Mouse (Mus musculus) frontal cortex, postnatal 25 days (tissue): ENCODE results near the gene Hinfp.
"Not testable (repeated sequence)": the region's sequence is repeated elsewhere in the genome, so short reads cannot be mapped to it uniquely, and the experiment has no call there.

ENCODE experiments used
- DNase-seq, 2 experiments: peaks; one replicate each; pipeline ENCODE4 v3.0.0; 2022; ENCODE audit warnings: low spot score in 2 of 2

Hinfp gene

GRCm38 (mm10) chr9:44332918-44333638 is 27.6 kb upstream of the Hinfp start:
- DNase-seq, result no peak

DNA sequence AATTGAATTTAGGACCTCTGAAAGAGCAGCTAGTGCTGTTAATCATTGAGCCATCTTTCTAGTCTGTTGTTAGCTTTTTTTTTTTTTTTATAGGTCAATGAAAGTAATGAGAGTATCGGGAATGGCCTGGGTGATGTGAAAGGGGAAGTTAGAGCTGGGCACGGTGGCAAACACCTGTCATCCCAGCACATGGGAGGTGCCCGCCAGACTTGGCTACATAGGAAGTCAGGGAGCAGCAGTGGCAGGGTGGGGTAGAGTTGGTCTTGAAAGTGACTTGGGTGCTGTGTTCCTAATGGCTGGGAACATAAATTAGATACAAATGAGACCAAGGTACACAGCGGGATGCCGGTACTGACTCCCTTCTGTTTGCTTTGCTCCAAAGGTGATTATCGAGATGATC is 25.3 kb upstream of the Hinfp start:
- DNase-seq, result no peak

DNA sequence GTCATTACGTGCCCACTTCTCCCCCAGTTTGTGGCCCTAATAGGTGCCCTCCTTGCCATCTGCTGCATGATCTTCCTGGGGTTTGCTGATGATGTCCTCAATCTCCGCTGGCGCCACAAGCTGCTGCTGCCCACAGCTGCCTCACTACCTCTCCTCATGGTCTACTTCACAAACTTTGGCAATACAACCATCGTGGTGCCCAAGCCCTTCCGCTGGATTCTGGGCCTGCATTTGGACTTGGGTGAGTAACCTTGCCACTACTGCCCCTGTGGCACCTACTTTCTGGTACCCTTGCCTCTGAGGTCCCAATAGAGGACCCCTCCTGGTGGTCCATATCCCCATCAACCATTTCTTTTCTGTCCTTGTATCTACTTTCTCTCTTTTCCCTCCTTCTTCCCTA is 22.5 kb upstream of the Hinfp start:
- no peak for DNase-seq

DNA sequence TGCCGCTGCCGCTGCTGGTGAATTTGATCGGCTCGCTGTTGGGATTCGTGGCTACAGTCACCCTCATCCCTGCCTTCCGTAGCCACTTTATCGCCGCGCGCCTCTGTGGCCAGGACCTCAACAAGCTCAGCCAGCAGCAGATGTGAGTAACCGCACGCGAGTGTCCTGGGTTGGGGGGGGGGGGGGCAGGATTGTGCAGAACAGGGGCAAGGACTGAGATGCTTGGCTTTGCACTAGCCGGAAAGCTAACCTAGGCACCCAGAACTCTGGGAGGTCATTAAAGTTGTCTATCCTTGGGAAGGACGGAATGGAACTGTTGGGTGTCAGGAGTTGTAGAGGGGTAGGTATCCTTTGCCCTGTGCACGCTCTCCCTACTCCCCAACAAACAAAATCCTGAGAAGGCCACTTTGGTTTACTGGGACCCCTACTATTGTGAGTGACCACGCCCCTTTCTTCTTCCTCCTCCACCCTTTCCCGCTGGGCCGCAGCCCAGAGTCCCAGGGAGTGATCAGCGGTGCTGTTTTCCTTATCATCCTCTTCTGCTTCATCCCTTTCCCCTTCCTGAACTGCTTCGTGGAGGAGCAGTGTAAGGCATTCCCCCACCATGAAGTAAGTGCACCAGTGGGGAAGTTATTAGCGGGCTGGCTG is 21.7 kb upstream of the Hinfp start:
- no peak for DNase-seq

- peak; percentile 63 to 75 for DNase-seq
These were observed 21.0 kb upstream of the Hinfp start for GRCm38 (mm10) chr9:44326371-44327063.

DNA sequence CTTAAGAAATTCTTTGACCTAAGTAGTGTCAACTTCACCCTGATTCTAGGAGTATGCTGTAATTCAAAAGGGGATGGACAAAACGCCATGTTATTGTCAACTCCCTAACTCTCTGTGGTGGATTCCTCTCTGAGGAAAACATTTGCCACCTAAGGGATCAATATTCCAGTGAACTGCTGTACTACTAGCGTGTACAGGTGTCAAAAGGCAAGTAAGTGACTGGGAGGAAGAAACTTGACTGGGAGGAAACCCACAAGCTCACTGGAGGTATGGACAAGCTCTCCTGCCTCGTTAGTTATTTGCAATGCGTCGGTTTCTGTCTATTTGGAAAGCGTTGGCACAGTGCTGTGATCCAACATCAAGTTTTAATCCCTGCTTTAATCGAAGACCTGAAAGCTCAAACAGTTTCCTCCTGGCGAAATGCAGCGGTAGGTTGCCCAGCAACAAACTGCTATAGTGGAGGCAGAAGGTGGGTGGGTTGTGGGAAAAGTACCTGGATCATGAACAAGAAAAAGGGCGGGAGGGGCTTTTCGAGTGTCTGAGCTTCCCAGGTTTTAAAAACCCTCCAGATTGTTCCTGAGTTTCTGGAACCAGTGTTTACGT is 20.4 kb upstream of the Hinfp start, which contains the start of gene Dpagt1:
Gene Dpagt1, plus strand, starts transcription at position 252 of the 603 bp plus-strand sequence.
- no peak for DNase-seq

DNA sequence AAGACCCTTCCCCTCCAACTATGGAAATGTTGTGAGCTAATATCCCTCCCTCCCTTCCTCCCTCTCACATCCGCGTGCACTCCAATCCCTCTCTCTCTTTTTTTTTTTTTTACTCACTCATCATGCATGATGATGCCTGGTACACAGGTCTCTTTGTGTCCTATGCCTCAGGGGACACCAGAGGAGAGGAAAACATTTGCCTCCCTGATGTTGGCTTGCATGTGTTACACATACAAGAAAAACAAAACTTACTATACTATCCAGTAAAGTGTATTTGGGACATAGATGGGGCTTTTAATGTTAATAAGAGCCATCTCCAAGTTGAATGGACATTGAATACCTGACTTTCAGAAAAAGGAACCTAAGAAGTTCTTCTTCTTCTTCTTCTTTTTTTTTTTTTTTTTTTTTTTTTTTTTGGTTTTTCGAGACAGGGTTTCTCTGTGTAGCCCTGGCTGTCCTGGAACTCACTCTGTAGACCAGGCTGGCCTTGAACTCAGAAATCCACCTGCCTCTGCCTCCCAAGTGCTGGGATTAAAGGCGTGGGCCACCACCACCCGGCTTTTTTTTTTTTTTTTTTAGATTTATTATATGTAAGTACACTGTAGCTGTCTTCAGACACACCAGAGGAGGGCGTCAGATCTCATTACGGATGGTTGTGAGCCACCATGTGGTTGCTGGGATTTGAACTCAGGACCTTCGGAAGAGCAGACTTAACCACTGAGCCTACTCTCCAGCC is 19.7 kb upstream of the Hinfp start:
- not testable (repeated sequence) for DNase-seq

DNA sequence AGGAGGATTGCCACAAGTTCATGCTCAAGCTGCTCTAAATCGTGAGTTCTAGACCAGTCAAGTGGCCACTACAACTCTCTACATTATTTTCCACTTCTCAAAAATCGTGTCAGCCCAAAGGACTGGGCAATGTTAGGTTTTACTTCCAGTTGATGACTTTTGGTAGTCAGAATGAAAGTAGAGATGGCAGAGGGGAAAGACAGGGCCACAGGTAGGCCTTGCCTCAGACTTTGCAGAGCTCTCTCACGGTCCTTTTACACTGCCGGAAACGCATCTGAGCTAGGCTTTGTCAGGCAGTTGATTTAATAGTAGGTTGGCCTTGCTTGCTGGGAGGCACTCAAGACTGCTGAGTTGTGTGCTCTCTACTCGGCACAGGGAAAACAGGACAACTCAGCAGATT is 18.7 kb upstream of the Hinfp start:
- no peak for DNase-seq

DNA sequence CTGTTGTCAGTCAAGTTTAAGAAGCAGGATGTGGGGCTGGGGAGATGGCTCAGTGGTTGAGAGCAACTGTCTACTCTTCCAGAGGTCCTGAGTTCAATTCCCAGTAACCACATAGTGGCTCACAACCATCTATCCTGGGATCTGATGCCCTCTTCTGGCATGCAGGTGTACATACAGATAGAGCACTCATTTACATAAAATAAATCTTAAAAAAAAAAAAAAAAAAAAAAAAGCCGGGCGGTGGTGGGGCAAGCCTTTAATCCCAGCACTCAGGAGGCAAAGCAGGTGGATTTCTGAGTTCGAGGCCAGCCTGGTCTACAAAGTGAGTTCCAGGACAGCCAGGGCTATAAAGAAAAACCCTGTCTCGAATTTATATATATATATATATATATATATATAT is 18.2 kb upstream of the Hinfp start:
- DNase-seq, result not testable (repeated sequence)

GRCm38 (mm10) chr9:44320799-44321133 is 15.3 kb upstream of the Hinfp start:
- DNase-seq, result no peak

DNA sequence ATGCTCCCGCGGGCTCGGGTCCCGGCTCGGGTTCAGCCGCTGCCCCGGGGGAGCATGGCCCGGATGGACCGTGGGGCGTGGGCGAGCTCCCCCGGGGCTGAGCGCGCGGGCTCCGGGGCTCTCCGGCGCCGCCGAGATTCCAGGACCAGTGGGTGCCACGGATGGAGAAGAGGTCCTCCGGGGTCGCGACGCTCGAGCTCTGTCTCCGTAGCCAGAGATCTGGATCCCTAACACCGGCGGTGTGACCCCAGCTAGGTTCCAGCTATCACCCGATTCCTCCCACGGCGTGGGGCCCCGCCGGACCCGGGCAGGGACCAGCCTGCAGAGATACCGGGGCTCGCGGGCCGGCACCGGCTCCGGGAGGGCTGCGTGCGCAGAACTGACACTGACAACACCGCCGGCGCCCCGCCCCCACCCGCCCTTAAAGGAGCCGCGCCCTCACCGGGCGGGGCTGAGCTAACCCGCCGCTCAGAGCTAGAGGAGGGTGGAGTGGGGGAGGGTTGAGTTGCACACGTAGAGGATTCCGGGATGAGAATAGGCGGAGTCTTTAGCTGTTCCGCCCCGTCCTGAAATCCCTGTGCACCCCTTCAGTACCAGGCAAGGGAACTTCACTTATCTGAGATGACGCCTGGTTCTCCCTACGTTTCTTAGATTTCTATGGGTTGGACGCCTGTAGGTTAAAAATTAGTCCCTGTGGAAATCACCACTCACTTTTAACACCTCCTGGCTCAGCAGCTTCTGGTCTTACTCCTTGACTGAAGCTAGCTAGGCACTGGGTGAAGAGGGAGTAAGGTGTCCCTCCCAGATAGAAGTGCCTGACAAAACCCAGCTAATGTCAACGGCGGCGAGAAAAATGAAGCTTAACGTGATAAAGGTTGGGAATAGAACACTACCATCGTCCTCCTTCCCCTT is 14.7 kb upstream of the Hinfp start, which contains the start of gene C2cd2l:
Gene C2cd2l, minus strand, starts transcription at position 399 of the 912 bp plus-strand sequence.
- peak; percentile 68 to 75 for DNase-seq

GRCm38 (mm10) chr9:44319105-44319886 is 13.8 kb upstream of the Hinfp start:
- no peak for DNase-seq

DNA sequence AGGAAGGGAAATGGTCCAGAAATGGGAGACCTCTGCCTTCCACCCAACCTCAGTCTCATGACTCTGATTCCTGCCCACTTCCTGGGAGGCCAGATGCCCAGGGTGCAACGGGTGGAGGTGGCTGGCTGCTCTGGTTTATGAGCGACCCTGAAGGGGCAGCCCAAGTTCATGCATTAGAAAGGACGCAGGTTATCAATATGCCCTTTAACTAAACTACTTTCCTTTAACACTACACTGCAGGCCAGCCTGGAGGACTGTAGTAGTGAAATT is 13.3 kb upstream of the Hinfp start:
- no peak for DNase-seq

- DNase-seq, result no peak
These were observed 12.8 kb upstream of the Hinfp start for GRCm38 (mm10) chr9:44318076-44318825.

DNA sequence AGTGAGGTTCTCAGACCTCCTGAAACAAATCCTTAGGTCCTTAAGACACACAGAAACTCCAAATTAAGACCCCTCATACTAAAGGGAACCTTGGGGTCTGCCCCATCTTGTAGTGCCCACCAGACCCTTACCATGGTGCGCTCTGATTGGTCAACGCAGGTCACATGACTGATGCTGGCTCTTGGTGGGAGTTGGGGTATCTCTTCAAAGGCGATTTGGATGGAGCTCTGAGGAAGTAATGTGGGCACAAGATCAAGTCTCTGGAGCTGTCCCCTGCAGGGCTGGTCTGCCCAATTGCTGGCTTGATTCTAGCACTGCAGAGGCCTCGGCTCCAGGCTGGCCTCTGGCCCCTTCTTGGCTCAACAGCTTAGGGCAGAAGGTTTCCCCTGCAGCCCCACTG is 12.0 kb upstream of the Hinfp start:
- DNase-seq, result no peak

GRCm38 (mm10) chr9:44314910-44315309 is 9.4 kb upstream of the Hinfp start:
- no peak for DNase-seq

DNA sequence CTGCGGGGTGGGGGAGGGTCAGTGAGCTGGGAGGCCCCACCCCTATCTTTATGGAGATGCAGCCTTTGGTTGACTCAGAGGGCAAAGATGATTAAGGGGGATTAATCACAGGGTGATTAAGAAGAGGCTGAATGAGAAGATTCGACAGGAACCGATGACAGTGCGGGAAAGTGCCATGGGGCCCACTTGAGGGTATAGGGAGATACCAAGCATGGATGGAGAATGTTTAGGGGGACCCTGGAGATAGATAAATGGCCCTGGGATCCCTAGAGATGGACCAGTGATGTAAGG is 8.7 kb upstream of the Hinfp start:
- no peak for DNase-seq

- peak in 1 of 2 experiments; percentile 72 for DNase-seq
These were observed 8.2 kb upstream of the Hinfp start for GRCm38 (mm10) chr9:44313476-44314256.
